Mouse (Mus musculus): Measurements from ENCODE around the gene Cenpi.

DNA sequence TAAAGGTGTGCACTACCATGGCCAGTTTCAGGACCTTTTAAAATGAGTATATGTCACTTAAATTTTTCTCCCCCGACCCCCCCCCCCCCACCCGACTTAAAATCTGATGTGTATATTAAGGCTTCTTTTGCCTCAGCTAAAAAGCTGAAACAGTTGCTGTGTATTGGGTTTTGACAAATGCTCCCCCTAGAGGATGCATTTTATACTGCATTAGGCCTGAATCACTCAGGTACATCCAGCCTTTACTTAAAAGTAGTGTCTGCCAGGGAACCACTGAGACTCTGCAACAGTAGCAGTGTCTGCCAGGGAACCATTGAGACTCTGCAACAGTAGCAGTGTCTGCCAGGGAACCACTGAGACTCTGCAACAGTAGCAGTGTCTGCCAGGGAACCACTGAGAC, 63.4 kb downstream of the Cenpi start:
- TF ChIP-seq CTCF (IDR thresholded peaks at IDR 0.05; ENCODE audit: low read depth) (peak; percentile 34), EP300 (IDR thresholded peaks at IDR 0.05; ENCODE audit: low read depth) (no peak)

Measured in heart, postnatal 0 days (tissue).